Mouse (Mus musculus) urinary bladder, postnatal 14 days (tissue): ENCODE data around the gene Trim59.

Experiments
- DNase-seq: peaks from one replicate; pipeline ENCODE4 v3.0.0; 2021; ENCODE audit warnings: low spot score

The Trim59 gene

DNA sequence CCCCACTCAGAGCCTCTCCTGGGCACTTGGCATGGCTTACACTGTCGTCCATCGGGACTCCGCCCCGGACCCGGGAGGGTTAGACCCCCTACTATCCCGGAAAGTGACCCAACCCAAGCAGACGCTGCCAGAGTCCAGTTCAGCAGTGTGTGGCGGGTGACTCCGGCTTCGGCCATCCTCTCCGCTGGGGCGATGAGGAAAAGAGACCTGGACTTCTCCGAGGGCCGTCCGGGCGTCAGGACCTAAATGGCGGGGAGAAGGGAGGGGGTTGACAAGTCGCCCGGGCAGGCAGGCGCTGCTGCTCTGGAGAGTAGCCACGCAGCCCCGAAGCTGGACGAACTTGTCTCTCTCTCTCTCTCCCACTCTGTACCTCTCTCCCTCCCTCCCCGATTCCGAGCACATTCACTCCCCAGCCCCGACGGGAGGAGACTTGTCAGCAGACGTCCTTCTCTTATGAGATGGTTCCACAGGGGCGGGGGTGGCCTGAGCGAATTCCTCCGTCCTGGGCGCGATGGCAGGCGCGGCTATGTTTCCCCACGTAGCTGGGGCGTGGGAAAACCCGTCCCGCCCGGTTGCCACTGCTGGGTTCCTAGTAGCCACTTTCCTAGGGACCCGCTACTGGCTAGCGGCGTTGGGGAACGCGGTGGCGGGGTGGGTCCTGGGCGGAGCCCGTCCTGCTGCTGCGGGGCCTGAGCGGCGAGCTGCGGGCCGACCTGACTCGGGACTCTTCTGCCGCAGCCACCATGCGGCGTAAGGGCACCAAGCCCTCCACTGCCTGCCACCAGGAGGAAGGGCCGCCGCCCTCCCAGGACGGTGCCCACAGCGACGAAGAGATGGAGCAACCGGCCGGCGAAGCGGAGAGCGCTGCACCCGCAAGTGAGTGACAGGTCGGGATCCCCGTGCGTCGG lies 39.0 kb downstream of the Trim59 start:
- DNase-seq: peak; percentile 42

DNA sequence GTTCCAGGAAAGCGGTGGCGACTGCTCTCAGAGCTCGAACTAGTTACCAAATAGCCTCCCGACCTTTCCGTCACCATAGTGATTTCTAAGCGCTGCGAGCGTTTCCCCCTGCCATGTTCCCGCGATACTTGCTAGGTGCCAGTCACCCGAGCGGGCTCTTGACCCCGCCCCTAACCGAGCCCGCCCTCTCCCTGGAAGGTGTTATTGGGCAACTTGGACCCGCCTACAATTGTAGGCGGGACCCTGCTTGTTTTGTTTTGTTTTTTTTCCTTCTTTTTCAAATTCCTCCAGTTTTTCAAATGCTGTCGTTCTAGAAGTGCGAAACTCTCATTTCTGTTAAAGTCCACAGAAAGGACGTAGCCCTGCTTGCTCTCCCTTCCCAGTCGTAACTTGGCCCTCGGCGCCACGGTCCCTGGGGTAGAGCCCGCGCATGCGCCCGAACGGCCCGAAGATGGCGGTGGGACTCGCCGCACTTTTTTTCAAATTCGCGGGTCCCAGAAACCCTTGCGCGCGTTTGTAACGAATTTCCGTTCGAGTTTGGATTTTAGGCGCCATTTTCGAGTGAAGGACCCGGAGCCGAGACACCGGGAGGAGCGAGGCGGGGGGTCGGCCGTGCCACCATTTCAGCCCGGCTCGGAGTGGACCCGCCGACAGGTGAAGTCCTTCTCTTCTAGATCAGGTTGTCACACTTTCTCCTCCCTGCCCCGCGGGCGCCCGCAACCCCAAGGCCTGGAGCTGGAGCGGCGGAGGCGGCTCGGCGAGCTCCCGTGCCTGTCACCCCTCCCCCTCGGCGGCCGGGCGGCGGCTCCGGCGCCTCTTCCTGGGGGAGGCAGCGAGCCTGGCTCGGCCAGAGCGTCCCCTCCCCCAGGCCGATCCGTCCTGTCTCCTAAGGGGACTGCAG lies 39.9 kb downstream of the Trim59 start, which contains the start of the genes Ift80 and Smc4:
TSS of gene Ift80 (minus strand) at position 134 of the 901 bp plus-strand sequence.
TSS of gene Smc4 (plus strand) at position 302 of the 901 bp plus-strand sequence.
- DNase-seq: peak; percentile 95

DNA sequence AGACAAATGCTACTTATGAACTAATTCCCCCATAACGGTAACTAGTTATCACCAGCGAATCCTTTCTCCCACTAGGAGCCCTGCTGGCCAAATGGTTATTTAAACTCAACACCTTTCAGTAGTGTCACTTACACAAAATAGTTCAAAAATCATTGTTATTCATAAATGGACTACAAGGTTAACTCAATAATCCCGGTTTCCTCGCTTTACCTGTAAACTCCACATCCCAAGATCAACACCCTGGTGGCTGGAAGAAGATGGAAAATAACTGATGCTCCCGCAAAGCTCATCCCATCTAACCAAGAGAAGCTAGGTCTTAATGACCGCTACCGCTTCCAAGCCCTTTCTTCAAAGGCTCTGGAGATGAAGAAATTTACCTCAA lies 40.5 kb downstream of the Trim59 start:
- no peak for DNase-seq

DNA sequence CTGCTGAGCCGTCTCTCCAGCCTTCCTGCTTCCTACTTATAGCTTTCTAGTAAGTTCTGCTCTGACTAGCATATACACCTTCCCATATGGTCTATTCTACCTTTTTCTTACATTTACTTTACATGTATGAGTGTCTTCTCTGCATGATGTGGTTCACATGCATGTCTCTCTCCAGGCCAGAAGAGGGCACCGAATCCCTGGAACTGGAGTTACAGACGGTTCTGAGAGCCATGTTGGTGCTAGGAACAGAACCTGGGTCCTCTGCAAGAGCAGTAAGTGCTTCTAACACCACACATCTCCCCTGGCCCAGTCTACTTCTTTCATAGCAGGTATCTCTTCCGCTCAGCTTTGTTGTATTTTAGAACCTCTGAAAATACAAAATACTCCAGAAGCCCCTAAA lies 41.8 kb downstream of the Trim59 start:
- DNase-seq: no peak

DNA sequence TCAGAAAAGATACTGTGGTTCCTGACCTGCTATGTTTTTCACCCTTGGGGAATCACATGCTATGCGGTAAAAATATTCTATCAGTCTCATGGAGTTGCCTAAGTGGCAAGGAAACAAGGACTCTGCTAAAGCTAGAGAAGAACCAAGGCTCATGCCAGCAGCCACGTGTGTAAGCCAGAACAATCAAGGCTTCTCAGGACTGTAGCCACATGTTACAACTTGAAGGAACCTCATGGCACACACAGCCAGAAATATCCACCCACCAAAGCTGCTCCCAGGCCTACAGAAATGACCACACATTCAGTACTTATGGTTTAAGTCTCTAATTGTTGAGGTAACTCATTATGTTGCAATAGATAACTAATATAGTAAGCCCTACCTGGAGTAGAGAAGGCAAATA lies 58.0 kb downstream of the Trim59 start:
- DNase-seq: no peak
